Mouse (Mus musculus): Measurements from ENCODE around the gene Car8.

The Car8 gene
- long read RNA-seq, experiment 1, transcript Car8-201 (9 exons, 3,853 nt), result major isoform, 14 of 17 reads
- long read RNA-seq, experiment 1, partial matches to known transcripts, result 1 of 17 reads
- long read RNA-seq, experiment 1, other reads (novel, unspliced or antisense), result 2 of 17 reads
- long read RNA-seq, experiment 2, partial matches to known transcripts, result 0 of 2 reads
- long read RNA-seq, experiment 2, other reads (novel, unspliced or antisense), result 0 of 2 reads

- intact Hi-C loops (cut with DNase I), result no loop called here
These were observed at the start of gene Car8 for GRCm38 (mm10) chr4:8238560-8239305. Gene Car8, minus strand, starts transcription at chr4:8239041.

- intact Hi-C loops (cut with DNase I), result no loop called here
These were observed 46.1 kb upstream of the Car8 start for GRCm38 (mm10) chr4:8284934-8285333.

- intact Hi-C loops (cut with DNase I), result no loop called here
These were observed 39.3 kb upstream of the Car8 start for GRCm38 (mm10) chr4:8278159-8278558.

- intact Hi-C loops (cut with DNase I), result no loop called here
These were observed 11.0 kb upstream of the Car8 start for GRCm38 (mm10) chr4:8249805-8250204.

- intact Hi-C loops (cut with DNase I), result no loop called here
These were observed 6.7 kb upstream of the Car8 start for GRCm38 (mm10) chr4:8245495-8246063.

GRCm38 (mm10) chr4:8245062-8245461 is 6.2 kb upstream of the Car8 start:
- intact Hi-C loops (cut with DNase I), result no loop called here

- intact Hi-C loops (cut with DNase I), result no loop called here
These were observed 858 bp upstream of the Car8 start for GRCm38 (mm10) chr4:8239699-8240098.

GRCm38 (mm10) chr4:8239306-8239670 is 447 bp upstream of the Car8 start:
- intact Hi-C loops (cut with DNase I), result no loop called here

GRCm38 (mm10) chr4:8232393-8233111 is 6.3 kb downstream of the Car8 start:
- intact Hi-C loops (cut with DNase I), result no loop called here

- intact Hi-C loops (cut with DNase I), result no loop called here
These were observed 7.5 kb downstream of the Car8 start for GRCm38 (mm10) chr4:8231291-8231871.

- intact Hi-C loops (cut with DNase I), result no loop called here
These were observed 9.1 kb downstream of the Car8 start for GRCm38 (mm10) chr4:8229661-8230298.

GRCm38 (mm10) chr4:8218941-8219340 is 19.9 kb downstream of the Car8 start:
- intact Hi-C loops (cut with DNase I), result no loop called here

- intact Hi-C loops (cut with DNase I), result no loop called here
These were observed 20.8 kb downstream of the Car8 start for GRCm38 (mm10) chr4:8218004-8218403.

GRCm38 (mm10) chr4:8217272-8217671 is 21.6 kb downstream of the Car8 start:
- intact Hi-C loops (cut with DNase I), result no loop called here

GRCm38 (mm10) chr4:8216551-8216950 is 22.3 kb downstream of the Car8 start:
- intact Hi-C loops (cut with DNase I), result no loop called here

- intact Hi-C loops (cut with DNase I), result no loop called here
These were observed 25.2 kb downstream of the Car8 start for GRCm38 (mm10) chr4:8213661-8214060.

GRCm38 (mm10) chr4:8212873-8213569 is 25.8 kb downstream of the Car8 start:
- intact Hi-C loops (cut with DNase I), result no loop called here

GRCm38 (mm10) chr4:8210452-8210851 is 28.4 kb downstream of the Car8 start:
- intact Hi-C loops (cut with DNase I), result no loop called here

GRCm38 (mm10) chr4:8207924-8208323 is 30.9 kb downstream of the Car8 start:
- intact Hi-C loops (cut with DNase I), result no loop called here

GRCm38 (mm10) chr4:8206918-8207573 is 31.8 kb downstream of the Car8 start:
- intact Hi-C loops (cut with DNase I), result no loop called here

Measured in adrenal gland (tissue).